Mouse (Mus musculus) ovary, postnatal 10 days (tissue): ENCODE measurements around the gene Vsig10.
A peak's percentile ranks its signal among the peaks of the same experiment; 100 is the strongest.
"Not testable (repeated sequence)": the region's sequence is repeated elsewhere in the genome, so short reads cannot be mapped to it uniquely, and the experiment has no call there.

Source experiments
- DNase-seq: peaks from one replicate; pipeline ENCODE4 v3.0.0; 2022; ENCODE audit warnings: low spot score

Vsig10 gene

DNA sequence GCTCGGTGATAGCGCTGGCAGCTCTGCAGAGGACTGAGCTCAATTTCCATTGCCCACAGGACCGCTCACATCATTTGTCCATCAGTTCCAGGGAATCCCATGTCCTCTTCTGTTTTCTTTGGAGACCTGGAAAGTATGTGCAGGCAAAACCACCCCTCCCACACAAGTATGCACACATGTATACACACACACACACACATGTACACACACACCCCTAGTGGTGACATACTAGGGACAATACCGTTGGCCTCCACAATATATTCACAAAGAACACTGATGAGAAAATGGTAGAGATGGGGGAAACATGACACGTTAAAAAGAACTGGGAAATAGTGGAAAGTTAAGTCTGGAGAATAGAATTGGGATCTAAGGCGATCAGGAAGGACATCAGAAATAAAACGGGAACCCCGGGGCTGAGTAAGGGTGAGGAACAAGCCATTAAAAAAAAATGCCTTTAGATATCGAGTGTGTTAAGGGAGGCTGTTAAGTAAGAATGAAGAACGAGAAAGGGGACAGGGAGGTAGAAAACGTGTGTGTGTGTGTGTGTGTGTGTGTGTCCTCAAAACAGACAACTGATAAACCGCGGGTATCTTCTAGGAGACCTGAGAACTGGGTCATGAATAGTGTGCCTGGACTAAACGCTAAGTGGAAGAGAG is 36.9 kb downstream of the Vsig10 start:
- no peak for DNase-seq

DNA sequence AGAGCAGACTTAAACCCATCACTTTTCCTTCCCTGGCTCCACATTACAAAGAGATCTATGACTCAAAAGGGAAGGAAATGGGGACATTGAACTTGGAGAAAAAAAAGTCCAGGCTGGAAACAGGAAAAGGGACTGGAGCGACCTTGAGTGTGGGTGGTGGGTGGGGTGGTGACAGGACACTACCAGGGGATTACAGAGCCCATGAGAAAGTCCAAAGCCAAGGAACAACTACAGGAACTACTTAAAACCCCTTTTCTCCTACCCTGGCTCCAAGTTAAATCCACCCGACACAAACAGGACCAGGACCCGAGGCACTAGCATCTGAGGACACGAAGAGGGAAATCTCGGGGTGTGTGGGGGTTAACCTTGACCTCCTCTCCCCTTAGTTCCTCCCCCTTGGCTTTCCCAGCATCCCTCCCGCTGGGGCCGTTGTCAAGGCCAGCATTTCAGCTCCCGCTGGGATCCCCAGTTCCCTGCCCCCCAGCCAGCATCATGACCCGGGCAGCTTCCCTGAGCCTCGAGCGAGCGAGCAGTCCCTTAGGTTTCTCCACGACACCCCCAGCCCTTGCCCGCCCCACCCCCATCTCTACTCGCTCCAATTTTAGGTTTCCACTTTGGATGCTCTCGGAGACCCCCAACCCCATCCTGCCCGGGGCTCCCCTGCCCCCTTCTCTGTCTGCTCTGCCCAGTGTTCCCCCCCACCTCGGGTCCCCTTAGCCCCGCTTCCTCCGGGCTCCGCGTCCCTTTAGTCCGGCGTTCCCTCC is 37.7 kb downstream of the Vsig10 start:
- peak; percentile 41 for DNase-seq

DNA sequence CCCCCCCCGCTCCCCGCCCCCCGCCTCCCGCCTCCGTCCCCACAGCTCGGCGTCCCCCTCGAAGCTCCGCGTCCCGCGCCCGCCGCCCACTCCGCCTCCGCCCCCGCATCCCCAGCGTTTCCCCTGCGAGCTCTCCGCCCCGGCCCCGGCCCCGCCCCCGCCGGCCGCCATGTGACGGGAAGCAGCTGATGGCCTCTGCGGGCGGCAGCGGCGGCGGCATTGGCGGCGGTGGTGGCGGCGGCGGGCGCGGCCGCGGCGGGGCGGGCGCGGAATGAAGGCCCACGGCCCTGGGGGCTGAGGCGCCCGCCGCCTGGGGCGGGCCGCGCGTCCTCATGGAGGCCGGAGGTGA is 38.2 kb downstream of the Vsig10 start, which contains the start of gene Wsb2:
Gene Wsb2, plus strand, starts transcription at position 176 of the 349 bp plus-strand sequence.
- peak; percentile 58 for DNase-seq

DNA sequence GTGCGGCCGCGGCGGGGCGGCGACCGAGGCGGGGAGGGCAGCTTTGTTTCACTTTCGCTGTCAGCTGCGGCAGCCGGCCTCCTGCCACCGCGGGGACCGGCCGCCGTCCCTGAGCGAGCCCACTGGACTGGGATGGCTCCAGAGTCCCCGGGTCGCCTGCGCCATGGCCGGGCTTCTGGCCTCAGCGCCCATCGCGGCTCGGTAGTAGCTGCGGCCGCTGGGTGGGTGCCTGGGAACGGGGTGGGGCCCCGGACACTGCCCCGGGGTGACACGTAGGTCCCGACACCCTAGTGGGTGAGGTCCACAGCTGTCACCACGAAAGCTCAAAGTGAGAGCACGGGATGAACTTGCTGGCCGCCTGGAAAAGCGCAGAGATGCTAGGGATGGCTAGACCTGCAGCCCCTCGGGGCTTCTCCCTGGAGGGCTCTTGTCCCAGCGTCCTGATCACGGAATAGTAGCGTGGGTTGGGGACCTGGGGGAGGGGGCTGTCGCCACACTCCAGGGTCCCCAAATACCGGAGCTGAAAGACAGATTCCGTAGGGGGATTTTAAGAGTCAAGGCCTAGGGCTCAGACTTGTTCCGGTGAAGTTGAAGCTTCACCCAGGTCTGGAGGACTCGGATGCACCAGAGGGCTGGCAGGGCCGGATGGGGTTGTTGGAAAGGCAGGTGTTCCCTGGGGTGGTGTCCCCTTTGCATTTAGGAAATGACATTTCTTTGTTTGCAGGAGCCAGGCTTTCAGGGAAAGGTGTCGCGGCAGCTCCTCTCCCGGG is 38.8 kb downstream of the Vsig10 start:
- DNase-seq: peak; percentile 35

DNA sequence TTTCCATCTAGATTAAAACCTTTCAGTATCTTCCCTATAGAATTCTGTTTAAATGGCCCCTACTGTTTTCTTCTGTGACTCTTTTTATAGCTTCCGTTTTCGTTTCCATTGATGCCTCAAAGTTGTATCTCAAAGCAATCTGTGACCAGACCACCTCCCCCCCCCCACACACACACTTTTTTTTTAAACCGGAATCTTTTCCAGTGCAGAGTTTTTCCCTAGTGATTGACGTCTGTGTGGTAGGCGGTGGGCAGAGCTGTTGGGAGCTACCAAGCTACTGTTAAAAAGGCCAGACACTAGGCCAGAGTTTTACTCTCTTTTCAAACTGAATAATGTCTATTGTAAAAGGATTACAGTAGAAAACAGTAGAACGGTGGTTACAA is 39.4 kb downstream of the Vsig10 start:
- DNase-seq: no peak

DNA sequence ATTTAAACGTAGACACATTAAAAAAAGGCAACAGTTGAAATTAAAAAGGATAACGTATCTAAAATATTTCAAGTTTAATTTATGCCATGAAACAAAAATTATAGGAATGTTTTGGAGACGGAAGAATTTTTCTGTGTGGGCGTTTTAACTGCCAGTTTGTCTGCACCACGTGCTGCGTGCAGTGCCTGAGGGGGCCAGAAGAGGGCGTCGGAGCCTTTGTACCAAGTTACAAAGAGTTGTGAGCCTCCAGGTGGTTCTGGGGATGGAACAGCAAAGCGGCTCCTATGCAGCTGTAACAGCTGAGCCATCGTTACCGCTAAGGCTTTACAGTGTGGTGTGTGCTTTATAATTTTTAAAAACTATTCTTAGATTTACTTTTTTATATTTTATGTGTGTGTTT is 39.8 kb downstream of the Vsig10 start:
- DNase-seq: peak; percentile 49

DNA sequence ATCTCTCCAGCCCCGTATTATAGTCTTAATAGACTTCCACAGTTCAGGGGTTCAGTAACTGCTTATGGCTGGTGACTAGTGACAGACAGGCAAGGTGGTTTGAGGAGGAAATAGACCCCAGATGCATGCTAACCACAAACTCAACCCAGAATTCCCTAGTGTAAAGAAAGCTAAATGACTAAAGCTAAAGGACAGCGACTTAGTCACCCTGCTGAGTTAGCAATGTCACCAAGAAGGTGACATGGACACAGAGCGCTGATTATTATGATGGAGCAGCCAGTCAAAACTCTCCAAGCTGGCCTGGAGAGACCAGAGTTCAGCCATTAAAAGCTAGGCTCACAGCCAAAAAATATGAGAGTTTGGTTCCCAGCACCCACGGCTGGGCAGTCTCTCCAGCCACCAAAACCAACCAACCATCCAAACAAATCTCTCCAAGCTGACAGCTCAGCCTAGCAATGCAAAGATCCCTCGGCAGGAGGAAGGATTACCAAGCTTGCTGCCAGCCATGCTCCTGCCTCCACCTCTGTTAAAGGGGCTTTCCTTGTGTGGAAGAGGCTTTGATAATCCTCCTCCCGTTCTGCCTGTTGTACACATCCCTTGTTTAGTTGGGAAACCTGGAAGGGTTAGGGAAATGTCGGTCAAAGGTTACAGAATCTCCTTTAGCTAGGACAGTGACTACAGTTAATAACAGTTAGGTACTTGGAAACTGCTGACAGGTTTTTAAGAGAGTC is 40.8 kb downstream of the Vsig10 start:
- DNase-seq: no peak

DNA sequence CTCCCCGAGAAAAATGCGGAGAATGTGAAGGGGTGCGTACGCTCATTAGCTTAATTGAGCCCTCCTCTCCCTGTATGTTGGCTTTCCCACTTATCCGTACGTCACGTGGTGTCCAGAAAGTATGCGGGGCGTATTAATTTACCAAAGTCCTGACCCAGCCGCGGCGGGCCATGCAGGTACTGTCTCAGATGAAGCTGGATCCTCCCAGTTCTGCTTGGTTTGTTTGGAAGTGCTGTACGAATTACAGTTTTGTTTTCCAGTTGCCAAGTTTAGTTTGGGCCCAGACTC is 41.3 kb downstream of the Vsig10 start:
- no peak for DNase-seq

DNA sequence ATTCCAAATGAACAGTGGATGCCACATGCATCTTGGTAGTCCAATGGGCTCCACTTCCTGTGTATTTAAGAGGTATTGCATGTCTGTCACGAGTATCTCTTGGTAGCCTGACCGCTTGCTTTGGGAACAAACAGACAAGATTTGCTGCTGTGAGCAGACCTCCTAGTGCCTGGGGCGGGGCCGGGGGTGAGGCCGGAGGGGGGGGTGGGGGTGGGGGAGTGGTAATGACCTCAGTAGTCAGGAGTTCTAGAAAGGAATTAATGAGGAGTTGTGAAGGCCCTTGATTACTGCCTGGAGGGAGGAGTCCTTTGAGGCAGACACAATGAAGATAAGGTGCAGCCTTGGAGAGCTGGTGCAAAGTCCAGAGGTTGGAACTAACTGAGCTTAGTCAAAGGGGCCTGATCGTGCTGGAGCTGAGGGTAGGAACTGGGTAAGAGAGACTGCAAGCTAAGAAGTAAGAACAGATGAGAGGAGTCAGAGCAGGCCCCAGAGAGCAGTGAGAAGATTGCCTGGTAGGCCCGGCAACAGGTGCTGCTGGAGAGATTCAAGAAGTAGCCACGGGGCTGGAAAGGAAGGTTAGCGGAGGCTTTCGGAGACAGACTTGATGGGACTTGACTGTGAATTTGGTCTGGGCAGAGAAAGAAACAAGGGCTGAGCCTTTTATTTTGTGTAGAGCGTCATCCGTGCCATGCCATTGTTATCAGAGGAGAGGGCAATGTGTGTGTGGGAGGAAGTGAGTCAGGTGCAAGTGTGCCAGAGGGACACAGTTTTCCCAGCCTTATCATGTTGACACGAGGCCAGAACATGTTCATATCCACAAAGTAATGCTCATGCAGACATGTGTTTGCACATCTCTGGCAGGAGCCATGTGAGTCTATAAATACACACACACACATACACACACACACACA is 42.0 kb downstream of the Vsig10 start:
- no peak for DNase-seq

DNA sequence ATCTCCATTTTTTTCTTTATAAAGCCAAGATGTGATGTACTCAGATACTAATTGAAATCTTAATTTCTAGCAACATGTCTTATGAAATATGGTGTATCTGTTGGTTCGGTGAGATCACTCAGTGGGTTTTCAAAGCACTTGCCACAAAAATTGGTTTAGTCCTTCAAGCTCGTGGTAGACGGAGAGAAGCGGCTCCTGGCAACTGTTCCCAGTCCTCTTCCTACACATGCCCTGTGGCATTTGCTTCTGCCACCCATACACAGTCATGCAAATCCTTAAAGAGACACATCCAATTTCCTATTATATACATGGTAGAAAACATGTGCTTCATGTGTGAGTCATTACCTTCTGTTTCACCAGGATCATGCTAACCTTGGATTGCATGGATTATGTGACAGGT is 42.7 kb downstream of the Vsig10 start:
- no peak for DNase-seq

DNA sequence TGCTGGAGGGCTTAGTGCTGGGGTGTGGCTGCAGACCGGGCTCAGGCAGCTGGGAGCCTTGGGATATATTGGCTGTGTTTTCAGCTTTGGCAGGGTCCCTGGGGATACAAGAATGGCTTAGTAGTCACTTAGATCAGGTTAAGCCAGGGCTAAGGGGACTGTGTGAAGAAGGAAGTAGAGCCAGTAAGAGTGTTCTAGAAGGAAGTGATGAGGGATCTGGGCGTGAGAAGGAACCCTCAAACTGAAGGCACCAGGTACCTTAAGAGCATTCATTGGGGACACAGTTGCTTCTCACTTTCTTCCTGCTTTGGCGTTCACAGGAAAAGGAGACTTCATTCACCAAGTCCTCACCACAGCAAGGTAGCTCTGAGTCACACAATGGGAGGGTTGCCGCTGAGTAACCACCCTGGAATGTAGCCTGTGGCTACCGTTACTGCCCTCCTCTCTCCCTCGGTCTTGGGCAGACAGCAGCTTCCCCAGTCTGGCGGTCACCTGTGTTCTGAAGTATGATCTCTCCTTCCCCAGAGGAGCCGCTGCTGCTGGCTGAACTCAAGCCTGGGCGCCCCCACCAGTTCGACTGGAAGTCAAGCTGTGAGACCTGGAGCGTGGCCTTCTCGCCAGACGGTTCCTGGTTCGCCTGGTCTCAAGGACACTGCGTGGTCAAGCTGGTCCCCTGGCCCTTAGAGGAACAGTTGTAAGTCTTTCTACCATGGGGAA is 44.3 kb downstream of the Vsig10 start:
- DNase-seq: no peak

DNA sequence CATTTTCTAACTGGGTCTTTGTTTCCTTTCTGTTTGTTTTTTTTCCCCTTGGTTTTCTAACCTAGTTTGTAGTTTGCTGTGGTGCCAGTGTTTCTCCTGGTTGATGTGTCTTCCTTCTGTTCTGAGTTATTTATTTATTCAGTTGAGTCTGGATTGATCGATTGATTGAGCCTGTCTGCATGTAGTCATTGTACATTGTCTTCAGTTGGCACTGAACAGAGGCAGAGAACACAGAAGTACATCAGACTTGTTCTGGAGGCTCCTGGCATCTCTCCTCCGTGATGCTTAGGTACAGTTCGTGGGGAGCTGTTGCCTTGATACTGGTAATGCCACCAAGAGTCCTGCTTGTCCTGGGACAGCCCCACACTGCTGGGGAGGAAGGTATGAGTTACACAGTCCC is 45.9 kb downstream of the Vsig10 start:
- DNase-seq: no peak

DNA sequence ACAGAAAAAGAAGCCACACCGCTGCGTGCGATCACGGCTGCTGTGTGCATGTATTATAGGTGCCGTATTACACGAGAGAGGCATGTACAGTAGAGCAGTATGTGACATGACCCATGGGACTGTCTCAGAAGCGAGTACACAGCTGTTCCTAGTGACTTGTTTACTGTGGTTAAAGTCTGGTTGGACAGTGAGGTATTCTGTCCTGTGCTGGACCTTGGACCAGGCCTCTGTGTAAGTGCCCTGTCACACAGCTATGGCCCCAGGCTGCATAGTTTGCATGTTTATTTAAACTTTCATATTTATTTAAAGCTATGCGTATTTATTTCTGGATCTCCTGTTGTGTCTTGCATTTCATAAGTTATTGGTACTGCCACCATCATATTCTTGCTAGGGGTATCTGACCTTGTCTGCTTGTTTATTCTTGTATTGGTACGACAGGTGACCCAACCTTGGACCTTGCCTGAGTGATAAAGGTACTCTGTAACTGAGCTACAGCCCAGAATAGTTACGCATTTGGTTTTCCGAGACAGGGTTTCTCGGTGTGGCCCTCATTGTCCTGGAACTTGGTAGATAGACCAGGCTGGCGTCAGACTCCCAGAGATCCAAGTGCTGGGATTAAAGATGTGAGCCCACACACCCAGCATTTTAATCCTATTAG is 47.1 kb downstream of the Vsig10 start:
- DNase-seq: no peak

DNA sequence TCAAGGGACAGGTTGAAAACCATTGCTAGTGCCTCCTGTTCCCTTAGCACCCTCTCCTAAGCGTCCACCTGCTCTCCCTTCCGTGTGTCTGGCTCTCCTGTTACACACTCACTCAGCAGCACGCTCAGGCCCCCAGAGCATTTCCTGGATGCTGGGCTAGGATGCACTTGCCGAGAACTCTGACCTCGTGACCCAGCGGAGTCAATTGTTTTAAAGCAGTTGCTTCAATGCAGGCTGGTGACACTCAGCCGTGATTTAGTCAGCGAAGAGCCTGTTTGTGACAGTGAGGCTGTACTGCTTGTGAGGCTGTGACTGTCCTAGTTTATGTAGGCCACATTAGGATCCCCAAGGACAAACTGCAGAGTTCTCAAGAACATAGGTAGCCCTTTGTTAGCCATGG is 48.3 kb downstream of the Vsig10 start:
- no peak for DNase-seq

DNA sequence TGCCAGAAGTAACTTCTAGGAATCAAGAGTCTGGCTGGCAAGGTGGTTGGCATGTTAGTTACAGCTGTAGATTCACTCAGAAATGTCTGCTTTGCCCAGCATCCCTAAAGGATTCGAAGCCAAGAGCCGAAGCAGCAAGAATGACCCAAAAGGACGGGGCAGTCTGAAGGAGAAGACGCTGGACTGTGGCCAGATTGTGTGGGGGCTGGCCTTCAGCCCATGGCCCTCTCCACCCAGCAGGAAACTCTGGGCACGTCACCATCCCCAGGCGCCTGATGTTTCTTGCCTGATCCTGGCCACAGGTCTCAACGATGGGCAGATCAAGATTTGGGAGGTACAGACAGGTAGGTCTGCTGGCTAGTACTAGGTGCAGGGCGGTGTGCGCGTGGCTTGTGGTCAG is 51.7 kb downstream of the Vsig10 start:
- DNase-seq: no peak

DNA sequence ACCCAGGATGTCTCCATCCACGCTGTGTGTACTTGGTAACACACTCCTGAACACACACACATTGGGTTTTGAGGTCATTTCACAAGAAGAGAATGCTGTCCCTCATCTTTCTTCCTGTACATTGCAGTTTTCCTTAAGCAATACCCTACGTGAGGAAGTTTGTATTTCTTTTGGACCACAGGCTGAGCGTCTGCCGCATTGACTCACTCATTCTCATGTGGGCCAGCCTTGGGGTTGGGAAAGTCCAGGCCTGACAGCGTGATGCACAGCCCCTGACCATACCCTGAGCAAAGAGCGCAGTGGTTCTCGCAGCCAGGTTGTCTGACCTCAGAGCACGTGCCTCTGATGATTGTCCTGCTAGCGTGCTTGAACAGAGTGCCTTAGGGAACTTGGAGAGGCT is 54.5 kb downstream of the Vsig10 start:
- no peak for DNase-seq

DNA sequence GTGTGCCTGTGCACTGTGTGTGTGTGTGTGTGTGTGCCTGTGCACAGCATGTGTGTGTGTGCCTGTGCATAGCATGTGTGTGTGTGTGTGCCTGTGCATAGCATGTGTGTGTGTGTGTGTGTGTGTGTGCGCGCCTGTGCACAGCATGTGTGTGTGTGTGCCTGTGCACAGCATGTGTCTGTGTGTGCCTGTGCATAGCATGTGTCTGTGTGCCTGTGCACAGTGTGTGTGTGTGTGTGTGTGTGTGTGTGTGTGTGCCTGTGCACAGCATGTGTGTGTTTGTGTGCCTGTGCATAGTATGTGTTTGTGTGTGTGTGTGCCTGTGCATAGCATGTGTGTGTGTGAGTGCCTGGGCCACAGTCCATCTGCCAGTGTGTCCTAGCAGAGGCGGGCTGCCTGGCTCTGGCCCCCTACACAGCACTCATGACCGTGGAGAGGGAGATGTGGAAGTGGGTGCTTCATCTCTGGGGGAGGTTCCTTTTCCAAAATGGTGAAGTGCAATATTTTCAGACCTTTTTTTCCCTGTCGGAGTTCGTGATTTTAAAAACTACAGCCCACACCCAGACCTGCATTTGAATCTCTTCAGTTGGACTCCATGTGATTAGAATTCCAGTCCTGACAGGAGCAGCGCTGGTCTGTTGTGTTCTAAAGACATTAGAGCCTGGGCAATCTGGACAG is 55.6 kb downstream of the Vsig10 start:
- DNase-seq: no peak

DNA sequence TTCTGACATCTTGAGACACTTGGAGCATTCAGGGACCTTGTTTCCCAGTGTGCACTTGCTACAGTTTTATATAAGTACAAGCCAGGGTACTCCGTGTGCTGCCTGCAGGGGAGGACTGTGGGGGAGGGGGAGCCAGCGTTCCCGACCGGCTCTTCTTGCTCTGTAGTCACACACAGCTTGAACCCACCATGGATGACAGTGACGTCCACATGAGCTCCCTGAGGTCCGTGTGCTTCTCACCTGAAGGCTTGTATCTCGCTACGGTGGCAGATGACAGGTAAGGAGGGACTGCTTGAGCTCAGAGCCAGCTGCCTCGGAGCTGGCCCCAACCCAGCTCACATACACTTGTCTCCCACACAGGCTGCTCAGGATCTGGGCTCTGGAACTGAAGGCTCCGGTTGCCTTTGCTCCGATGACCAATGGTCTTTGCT is 57.5 kb downstream of the Vsig10 start:
- DNase-seq: no peak

DNA sequence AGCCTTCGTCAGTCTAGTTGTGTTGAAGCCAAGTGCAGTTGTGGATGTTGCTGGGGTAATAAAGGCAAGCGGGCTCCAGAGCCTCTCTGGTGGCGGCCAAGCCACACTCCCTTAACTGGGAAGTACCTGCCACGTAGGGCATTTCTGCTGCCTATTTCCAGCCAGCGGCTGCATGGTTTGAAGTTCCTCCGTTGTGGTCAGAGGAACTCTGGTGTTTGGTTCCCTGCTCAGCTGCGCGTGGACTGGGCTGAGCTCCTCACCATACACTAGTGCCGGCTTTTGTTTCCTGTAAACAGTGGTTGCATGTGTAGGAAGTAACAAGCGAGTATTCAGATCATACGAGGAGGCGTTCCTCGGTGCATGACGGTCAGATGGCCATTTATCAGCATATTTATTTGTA is 58.8 kb downstream of the Vsig10 start:
- not testable (repeated sequence) for DNase-seq

DNA sequence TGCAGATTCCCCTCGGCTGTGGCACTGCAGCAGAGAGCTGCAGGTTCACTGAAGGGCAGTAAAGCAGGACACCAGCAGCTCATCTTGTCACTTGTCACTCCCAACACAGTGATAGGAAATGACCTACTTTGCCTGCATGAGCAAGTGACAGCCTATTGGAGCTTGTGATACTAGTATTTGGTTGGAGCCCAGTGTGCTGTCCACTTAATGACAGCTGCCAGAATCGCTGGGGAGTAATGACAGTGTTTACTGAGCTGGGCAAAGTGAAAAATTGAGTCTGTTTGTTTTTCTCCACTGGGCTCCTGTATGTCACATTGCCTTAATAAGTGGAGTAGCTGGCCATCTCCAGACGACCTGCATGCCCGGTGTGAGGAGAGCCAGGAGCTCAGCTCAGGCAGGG is 61.3 kb downstream of the Vsig10 start:
- DNase-seq: no peak
